Mouse (Mus musculus) left cerebral cortex, postnatal 4 days (tissue): ENCODE measurements around the gene Aamdc. TPM values are rescaled to one million over a fixed set of nuclear protein-coding genes. Genes with fewer than 3 reads are reported as not detected.
A peak's percentile ranks its signal among the peaks of the same experiment; 100 is the strongest.

Experiments
- DNase-seq: peaks from one replicate; pipeline ENCODE4 v3.0.0-alpha.2; 2022
- intact Hi-C: fragments of 180-260 bp; cut with DNase I; formaldehyde crosslinking; loops from one replicate; pipeline ENCODE4 v1.15.1; 2025
- total RNA-seq, 2 experiments: library from RNA; stranded (reverse); gene quantifications; 2 replicates each; pipeline ENCODE4 v1.2.3; 2021

Gene Aamdc
- 10 to 100 TPM; 22.2 to 26.2 TPM for total RNA-seq

- intact Hi-C loops = loop anchor here (5.0 to 10.0 kb wide), 2 partner anchors 75 to 152 kb away; no protein-coding TSS in a partner anchor
- DNase-seq = peak; percentile 97
Measured at GRCm38 (mm10) chr7:97579067-97579975, at the start of gene Aamdc, which contains the start of gene Rsf1. Aamdc (minus strand) TSS chr7:97579497. Rsf1 (plus strand) TSS chr7:97579889.

GRCm38 (mm10) chr7:97623402-97623801 is 44.1 kb upstream of the Aamdc start:
- DNase-seq = no peak
- intact Hi-C loops = no loop called here

GRCm38 (mm10) chr7:97622676-97623075 is 43.4 kb upstream of the Aamdc start:
- intact Hi-C loops = no loop called here
- DNase-seq = no peak

GRCm38 (mm10) chr7:97621346-97621745 is 42.0 kb upstream of the Aamdc start:
- DNase-seq = no peak
- intact Hi-C loops = no loop called here

- intact Hi-C loops = no loop called here
- no peak for DNase-seq
Measured at GRCm38 (mm10) chr7:97598548-97598947, 19.3 kb upstream of the Aamdc start.

GRCm38 (mm10) chr7:97593535-97593934 is 14.2 kb upstream of the Aamdc start:
- intact Hi-C loops = no loop called here
- no peak for DNase-seq

- no peak for DNase-seq
- intact Hi-C loops = no loop called here
Measured at GRCm38 (mm10) chr7:97592396-97592795, 13.1 kb upstream of the Aamdc start.

GRCm38 (mm10) chr7:97591336-97591735 is 12.0 kb upstream of the Aamdc start:
- intact Hi-C loops = no loop called here
- no peak for DNase-seq

GRCm38 (mm10) chr7:97590488-97590887 is 11.2 kb upstream of the Aamdc start:
- intact Hi-C loops = no loop called here
- DNase-seq = no peak

GRCm38 (mm10) chr7:97588506-97588905 is 9.2 kb upstream of the Aamdc start:
- DNase-seq = no peak
- intact Hi-C loops = loop anchor here (10.0 kb wide), 1 partner anchor 86 kb away; no protein-coding TSS in a partner anchor

GRCm38 (mm10) chr7:97580843-97581214 is 1.5 kb upstream of the Aamdc start:
- DNase-seq = peak; percentile 83
- intact Hi-C loops = loop anchor here (10.0 kb wide), 1 partner anchor 94 kb away; no protein-coding TSS in a partner anchor

- intact Hi-C loops = loop anchor here (5.0 to 10.0 kb wide), 3 partner anchors 75 to 153 kb away; no protein-coding TSS in a partner anchor
- DNase-seq = peak; percentile 58
Measured at GRCm38 (mm10) chr7:97579976-97580842, 912 bp upstream of the Aamdc start.

- DNase-seq = peak; percentile 62
- intact Hi-C loops = loop anchor here (5.0 to 10.0 kb wide), 2 partner anchors 74 to 151 kb away; no protein-coding TSS in a partner anchor
Measured at GRCm38 (mm10) chr7:97578361-97579066, 783 bp downstream of the Aamdc start.

- intact Hi-C loops = loop anchor here (10.0 kb wide), 1 partner anchor 66 kb away; no protein-coding TSS in a partner anchor
Measured at GRCm38 (mm10) chr7:97570389-97570788, 8.9 kb downstream of the Aamdc start.

GRCm38 (mm10) chr7:97569372-97569771 is 9.9 kb downstream of the Aamdc start:
- intact Hi-C loops = no loop called here

More at GRCm38 (mm10) chr7:97570389-97570788, 8.9 kb downstream of the Aamdc start:
- DNase-seq = no peak

GRCm38 (mm10) chr7:97563576-97563975 is 15.7 kb downstream of the Aamdc start:
- DNase-seq = no peak
- intact Hi-C loops = no loop called here

More at GRCm38 (mm10) chr7:97569372-97569771, 9.9 kb downstream of the Aamdc start:
- DNase-seq = no peak

- no peak for DNase-seq
- intact Hi-C loops = no loop called here
Measured at GRCm38 (mm10) chr7:97550673-97551072, 28.6 kb downstream of the Aamdc start.

- intact Hi-C loops = no loop called here
- DNase-seq = no peak
Measured at GRCm38 (mm10) chr7:97549301-97549700, 30.0 kb downstream of the Aamdc start.

- DNase-seq = peak; percentile 7
- intact Hi-C loops = no loop called here
Measured at GRCm38 (mm10) chr7:97546462-97546861, 32.8 kb downstream of the Aamdc start.

GRCm38 (mm10) chr7:97536571-97536970 is 42.7 kb downstream of the Aamdc start:
- intact Hi-C loops = no loop called here

More at GRCm38 (mm10) chr7:97536571-97536970, 42.7 kb downstream of the Aamdc start:
- DNase-seq = no peak
